Mouse (Mus musculus) lung, adult 2 months (tissue): ENCODE data around the gene Cacna1c.

Source experiments
- CTCF ChIP-seq: fragments of 200-500 bp; IDR thresholded peaks from 2 replicates; pipeline ENCODE4 v1.5.1; 2011; ENCODE audit warnings: mild to moderate bottlenecking, low read length, control low read depth; ENCODE audit not compliant: insufficient read depth
- POLR2A ChIP-seq: fragments of 200-500 bp; IDR thresholded peaks from 2 replicates; pipeline ENCODE4 v1.6.1; 2011; ENCODE audit warnings: low read depth, mild to moderate bottlenecking, control low read depth, low read length, borderline replicate concordance; ENCODE audit errors: extremely low read depth

GRCm38 (mm10) chr6:118739344-118739743 is 456.9 kb downstream of the Cacna1c start:
- no peak for TF ChIP-seq CTCF
- TF ChIP-seq POLR2A, result no peak
